Mouse (Mus musculus) small intestine, adult 2 months (tissue): ENCODE data around the gene Mecom.

Source experiments
- CTCF ChIP-seq: fragments of 200-500 bp; IDR thresholded peaks from 2 replicates; pipeline ENCODE4 v1.5.1; 2012; ENCODE audit warnings: low read depth, mild to moderate bottlenecking, control low read depth, inconsistent platforms, low read length, moderate library complexity, mixed read lengths; ENCODE audit not compliant: insufficient replicate concordance, insufficient read length; ENCODE audit errors: extremely low read depth
- POLR2A ChIP-seq: fragments of 200-500 bp; IDR thresholded peaks from 2 replicates; pipeline ENCODE4 v1.6.1; 2012; ENCODE audit warnings: low read depth, mild to moderate bottlenecking, control low read depth, inconsistent platforms, low read length, moderate library complexity

GRCm38 (mm10) chr3:30066519-30066918 lies 481.3 kb downstream of the Mecom start:
- TF ChIP-seq CTCF (no peak), POLR2A (no peak)
